Mouse (Mus musculus): ENCODE results near the gene Pcdh18. TPM values are rescaled to one million over a fixed set of nuclear protein-coding genes. Genes with fewer than 3 reads are reported as not detected.

Pcdh18 gene
- not detected in 2 replicates for polyA plus RNA-seq (2012; ENCODE audit: insufficient read depth, low replicate concordance)

DNA sequence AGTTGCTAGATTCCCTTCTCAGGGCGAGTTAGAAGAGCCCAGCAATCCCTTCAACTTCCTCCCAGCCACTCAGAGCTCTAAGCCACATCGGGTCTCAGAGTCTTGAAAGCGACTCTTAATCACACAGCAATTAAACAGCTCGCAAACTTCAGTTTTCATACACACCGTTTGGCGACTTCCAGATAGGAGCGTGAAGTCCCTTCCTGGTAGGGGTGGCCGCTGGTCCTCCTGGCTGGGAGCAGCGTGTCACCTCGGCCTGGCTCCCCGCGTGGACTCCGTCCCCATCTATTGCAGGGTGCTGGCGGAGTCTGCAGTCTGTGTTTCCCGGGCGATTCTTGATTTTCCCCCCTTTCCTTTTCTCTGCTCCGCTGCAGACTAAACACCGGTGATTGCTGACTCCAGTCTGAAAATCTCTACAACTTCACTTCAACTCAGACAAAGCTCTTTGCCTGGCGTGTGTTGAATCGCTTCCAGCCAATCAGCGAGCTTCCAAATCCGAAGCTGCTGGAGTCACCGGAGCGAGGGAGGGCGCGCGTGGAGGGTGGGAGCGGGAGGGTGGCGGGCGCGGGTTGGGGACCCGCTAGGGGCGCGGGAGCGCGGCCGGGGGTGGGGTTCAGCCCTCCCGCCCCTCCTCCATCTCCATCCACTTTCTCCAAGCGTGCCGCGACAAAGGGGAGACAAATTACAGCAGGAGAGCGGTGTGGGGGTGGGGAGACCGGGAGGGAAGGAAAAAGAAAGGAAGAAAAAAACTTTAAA is at the start of gene Pcdh18:
Gene Pcdh18 (minus strand): TSS at position 456 of the 756 bp plus-strand sequence.
- Histone ChIP-seq H3K36me3 (replicated peaks; ENCODE audit: low read length) (no peaks in the 10 kb centered on the region), H3K9me3 (peaks cover 17% of the 10 kb centered on the region), H3K4me3 (replicated peaks) (peak within 1 kb of the TSS; percentile 89), H3K27me3 (replicated peaks) (peaks cover 27% of the 10 kb centered on the region), H3K4me1 (peaks cover 14% of the 10 kb centered on the region)
- TF ChIP-seq FLI1 (IDR thresholded peaks at IDR 0.05; ENCODE audit: low read length), result no peak
- no peak for TF ChIP-seq GATA1 (IDR thresholded peaks at IDR 0.05; ENCODE audit: borderline replicate concordance, low read length)

DNA sequence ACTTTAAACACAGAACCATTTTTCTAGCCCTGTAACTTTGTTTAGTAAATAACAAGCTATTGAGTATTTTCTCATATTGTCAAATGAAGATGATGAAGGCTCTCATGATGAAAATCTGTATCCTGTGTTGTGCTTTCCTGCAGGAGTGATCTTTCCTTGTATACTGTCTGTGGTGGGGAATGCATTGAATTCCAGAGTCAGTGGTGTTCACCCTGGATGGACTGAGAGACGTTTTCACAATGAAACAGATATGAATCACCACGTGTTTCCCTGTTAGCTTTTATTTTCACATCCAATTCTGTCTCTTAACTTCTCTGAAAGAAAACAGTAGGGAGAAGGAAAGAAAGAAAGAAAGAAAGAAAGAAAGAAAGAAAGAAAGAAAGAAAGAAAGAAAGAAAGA is 49.7 kb upstream of the Pcdh18 start:
- TF ChIP-seq FLI1 (IDR thresholded peaks at IDR 0.05; ENCODE audit: low read length) (no peak), GATA1 (IDR thresholded peaks at IDR 0.05; ENCODE audit: borderline replicate concordance, low read length) (no peak)
- Histone ChIP-seq H3K4me3 (replicated peaks) (no peak overlapping the region), H3K36me3 (replicated peaks; ENCODE audit: low read length) (no peaks in the 10 kb centered on the region), H3K4me1 (no peaks in the 10 kb centered on the region), H3K27me3 (replicated peaks) (no peaks in the 10 kb centered on the region), H3K9me3 (no peaks in the 10 kb centered on the region)

DNA sequence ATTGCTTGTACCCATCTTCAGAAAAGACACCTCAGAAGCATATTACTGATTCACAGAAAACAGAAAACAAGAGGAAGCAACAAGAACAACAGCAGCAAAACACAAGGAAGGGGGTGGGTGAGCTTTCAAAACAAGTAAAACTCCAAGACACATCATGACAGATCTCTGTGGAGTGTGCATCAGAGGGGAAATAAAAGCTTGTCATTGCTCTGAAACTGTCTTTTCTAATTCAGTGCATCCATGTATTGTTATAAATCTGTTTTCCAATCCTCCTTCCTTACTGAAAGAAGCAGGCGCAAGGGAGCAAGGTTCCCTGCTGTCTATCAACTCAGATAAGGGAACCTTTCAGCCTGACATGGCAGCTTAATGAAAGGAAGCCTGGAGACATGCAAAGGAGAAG is 48.4 kb upstream of the Pcdh18 start:
- no peaks in the 10 kb centered on the region for H3K9me3 ChIP-seq
- no peaks in the 10 kb centered on the region for H3K4me1 ChIP-seq
- H3K27me3 ChIP-seq (replicated peaks), result no peaks in the 10 kb centered on the region
- H3K4me3 ChIP-seq (replicated peaks), result no peak overlapping the region
- TF ChIP-seq FLI1 (IDR thresholded peaks at IDR 0.05; ENCODE audit: low read length) (no peak), GATA1 (IDR thresholded peaks at IDR 0.05; ENCODE audit: borderline replicate concordance, low read length) (no peak)
- no peaks in the 10 kb centered on the region for H3K36me3 ChIP-seq (replicated peaks; ENCODE audit: low read length)

DNA sequence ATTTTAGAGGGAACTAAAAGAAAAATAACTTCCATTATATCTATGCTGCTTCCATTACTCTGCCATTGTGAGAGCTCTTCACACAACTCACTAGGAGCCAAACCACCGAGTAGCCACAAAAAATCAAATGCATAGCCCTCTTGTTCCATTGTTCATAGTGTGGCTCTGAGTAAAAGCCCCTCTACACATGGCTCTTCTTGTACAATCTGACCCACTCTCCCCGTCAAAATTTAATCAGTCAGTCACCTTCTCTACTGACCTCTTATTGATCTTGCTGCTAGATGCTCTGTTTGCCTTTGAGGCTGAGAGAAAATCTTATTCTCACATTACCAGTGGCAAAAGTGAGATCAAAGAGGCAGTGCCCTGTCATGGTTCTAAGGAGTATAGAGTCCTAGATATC is 31.2 kb upstream of the Pcdh18 start:
- H3K9me3 ChIP-seq, result 0 out of 2 replicates have a peak, but pooled peaks cover 4% of the 10 kb centered on the region
- H3K4me3 ChIP-seq (replicated peaks), result no peak overlapping the region
- no peaks in the 10 kb centered on the region for H3K36me3 ChIP-seq (replicated peaks; ENCODE audit: low read length)
- no peaks in the 10 kb centered on the region for H3K4me1 ChIP-seq
- TF ChIP-seq GATA1 (IDR thresholded peaks at IDR 0.05; ENCODE audit: borderline replicate concordance, low read length) (no peak), FLI1 (IDR thresholded peaks at IDR 0.05; ENCODE audit: low read length) (no peak)
- no peaks in the 10 kb centered on the region for H3K27me3 ChIP-seq (replicated peaks)

DNA sequence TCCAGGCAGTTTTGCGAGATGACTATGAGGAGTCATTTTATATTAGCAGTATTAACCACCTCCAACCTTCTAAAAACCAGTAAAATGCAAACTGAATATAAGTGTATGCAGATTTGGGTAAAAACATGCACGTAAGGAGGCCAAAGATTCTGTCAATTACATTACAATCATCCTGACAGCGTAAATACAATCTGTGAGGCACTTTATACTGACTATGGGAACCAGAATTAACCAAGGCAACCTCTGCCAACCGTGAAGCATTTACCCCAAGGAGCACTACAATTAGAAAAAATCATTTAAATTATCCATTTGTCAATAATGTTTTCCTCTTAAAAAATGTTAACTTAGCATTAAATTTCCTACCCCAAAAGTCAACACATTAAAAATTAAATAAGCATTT is 30.6 kb upstream of the Pcdh18 start:
- no peaks in the 10 kb centered on the region for H3K4me1 ChIP-seq
- 0 out of 2 replicates have a peak, but pooled peaks cover 4% of the 10 kb centered on the region for H3K9me3 ChIP-seq
- TF ChIP-seq GATA1 (IDR thresholded peaks at IDR 0.05; ENCODE audit: borderline replicate concordance, low read length) (no peak), FLI1 (IDR thresholded peaks at IDR 0.05; ENCODE audit: low read length) (no peak)
- no peaks in the 10 kb centered on the region for H3K27me3 ChIP-seq (replicated peaks)
- no peaks in the 10 kb centered on the region for H3K36me3 ChIP-seq (replicated peaks; ENCODE audit: low read length)
- no peak overlapping the region for H3K4me3 ChIP-seq (replicated peaks)

DNA sequence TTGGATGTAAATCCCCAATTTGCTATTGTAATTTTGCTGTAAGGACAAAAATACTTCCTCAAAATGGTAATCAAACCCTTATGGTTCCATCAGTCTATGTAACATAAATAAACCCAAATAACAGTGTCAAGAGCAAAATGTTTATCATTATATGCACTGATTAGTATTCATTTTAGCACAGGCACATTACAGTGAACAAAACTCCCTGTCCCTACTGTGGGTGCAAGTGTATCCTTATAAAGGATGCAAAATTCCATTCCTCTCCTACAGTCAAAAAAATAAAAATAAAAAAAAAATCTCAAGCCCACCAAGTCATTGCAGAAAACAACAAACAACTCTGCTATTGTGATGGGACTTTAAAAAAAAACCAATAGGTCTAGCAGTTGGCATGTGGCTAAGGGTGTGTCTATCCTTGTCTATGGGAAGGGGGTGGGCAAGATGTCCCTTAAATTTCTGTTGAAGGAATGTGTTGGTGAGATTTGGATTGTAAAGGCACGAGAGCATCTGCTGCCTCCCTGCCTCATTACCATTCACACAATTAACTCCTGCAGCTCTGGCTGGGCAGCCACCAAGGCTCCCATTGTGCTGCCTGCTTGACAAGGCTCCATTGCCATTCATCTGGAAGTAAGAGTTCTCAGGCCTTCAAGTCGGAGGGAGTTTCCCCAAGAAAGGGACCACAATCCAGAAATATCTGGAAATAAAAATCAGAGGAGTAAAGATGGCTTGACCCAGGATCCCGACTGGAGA is 12.0 kb upstream of the Pcdh18 start:
- Histone ChIP-seq H3K9me3 (no peaks in the 10 kb centered on the region), H3K4me1 (no peaks in the 10 kb centered on the region), H3K27me3 (replicated peaks) (no peaks in the 10 kb centered on the region)

DNA sequence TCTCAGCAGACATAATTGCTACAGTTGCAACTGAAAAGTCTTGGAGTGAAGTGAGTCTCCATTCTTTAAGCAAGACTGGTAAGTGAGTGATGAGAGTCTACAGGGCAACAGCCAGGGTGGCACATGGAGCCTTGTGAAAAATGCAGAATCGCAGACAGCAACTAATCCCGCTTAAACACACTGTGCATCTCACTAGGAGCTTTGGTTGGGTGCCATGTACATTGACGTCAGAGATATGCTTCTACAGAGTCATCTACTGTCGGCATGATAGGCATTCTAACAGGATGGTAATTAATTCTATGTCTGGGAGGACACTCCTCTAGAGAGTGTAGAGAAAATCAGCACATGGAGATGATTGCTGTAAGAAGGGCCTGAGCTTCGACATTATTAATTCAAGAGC is 5.6 kb upstream of the Pcdh18 start:
- Histone ChIP-seq H3K9me3 (no peaks in the 10 kb centered on the region), H3K4me1 (no peaks in the 10 kb centered on the region), H3K36me3 (replicated peaks; ENCODE audit: low read length) (no peaks in the 10 kb centered on the region), H3K4me3 (replicated peaks) (no peak overlapping the region), H3K27me3 (replicated peaks) (peaks cover 2% of the 10 kb centered on the region)
- no peak for TF ChIP-seq FLI1 (IDR thresholded peaks at IDR 0.05; ENCODE audit: low read length)
- TF ChIP-seq GATA1 (IDR thresholded peaks at IDR 0.05; ENCODE audit: borderline replicate concordance, low read length), result no peak

More for the DNA sequence above, 12.0 kb upstream of the Pcdh18 start:
- no peak for TF ChIP-seq FLI1 (IDR thresholded peaks at IDR 0.05; ENCODE audit: low read length)
- TF ChIP-seq GATA1 (IDR thresholded peaks at IDR 0.05; ENCODE audit: borderline replicate concordance, low read length), result no peak
- H3K4me3 ChIP-seq (replicated peaks), result no peak overlapping the region
- H3K36me3 ChIP-seq (replicated peaks; ENCODE audit: low read length), result no peaks in the 10 kb centered on the region

DNA sequence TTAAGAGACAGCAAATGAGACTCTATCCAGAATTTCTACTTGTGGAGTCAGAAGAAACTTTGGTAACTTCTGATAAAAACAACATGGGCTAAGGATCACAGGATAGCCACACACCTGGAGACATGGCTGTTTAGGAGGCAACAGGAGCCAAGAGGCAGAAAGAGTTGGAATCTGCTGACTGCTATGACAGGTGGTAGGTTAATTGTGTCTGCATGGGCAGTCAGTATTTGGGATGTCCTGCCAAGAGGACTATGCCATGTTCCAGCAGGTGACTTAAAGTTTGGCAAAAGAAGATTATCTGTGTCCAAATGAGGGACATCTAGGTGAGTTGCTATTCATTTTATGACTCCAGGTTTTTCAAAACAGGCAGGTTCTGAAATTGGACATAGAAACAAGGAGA is 4.8 kb upstream of the Pcdh18 start:
- H3K4me1 ChIP-seq, result peaks cover 4% of the 10 kb centered on the region
- peaks cover 6% of the 10 kb centered on the region for H3K27me3 ChIP-seq (replicated peaks)
- TF ChIP-seq GATA1 (IDR thresholded peaks at IDR 0.05; ENCODE audit: borderline replicate concordance, low read length), result no peak
- H3K36me3 ChIP-seq (replicated peaks; ENCODE audit: low read length), result no peaks in the 10 kb centered on the region
- H3K4me3 ChIP-seq (replicated peaks), result no peak overlapping the region
- H3K9me3 ChIP-seq, result no peaks in the 10 kb centered on the region

DNA sequence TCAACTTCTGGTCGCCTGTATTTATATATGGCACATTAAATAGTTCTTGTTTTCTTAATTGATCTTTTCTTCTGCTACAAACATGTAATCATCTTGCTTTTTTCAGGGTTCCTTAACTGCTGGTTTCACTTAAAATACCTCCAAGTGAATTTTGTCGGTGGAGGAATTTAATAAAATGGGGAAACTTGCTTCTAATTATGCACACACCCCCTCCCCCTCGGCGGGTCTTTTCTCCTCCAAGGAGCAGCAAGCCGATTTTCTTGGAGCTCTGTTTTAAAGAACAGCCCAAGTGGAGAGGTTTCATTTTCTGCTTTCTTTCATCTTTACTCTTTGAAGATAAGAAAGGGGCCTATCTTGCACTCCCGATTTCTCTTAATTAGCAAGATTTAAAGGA is 498 bp upstream of the Pcdh18 start:
- Histone ChIP-seq H3K9me3 (peaks cover 17% of the 10 kb centered on the region), H3K4me3 (replicated peaks) (peak overlapping the region; percentile 89), H3K36me3 (replicated peaks; ENCODE audit: low read length) (no peaks in the 10 kb centered on the region), H3K27me3 (replicated peaks) (peaks cover 27% of the 10 kb centered on the region), H3K4me1 (peaks cover 14% of the 10 kb centered on the region)
- no peak for TF ChIP-seq GATA1 (IDR thresholded peaks at IDR 0.05; ENCODE audit: borderline replicate concordance, low read length)
- TF ChIP-seq FLI1 (IDR thresholded peaks at IDR 0.05; ENCODE audit: low read length), result no peak

Measured in megakaryocyte, embryonic 14.5 days (primary cell).